Mouse (Mus musculus) ZHBTc4 (cell line): ENCODE measurements around the gene Crb2.

Experiments used
- DNase-seq: peaks from one replicate; pipeline ENCODE4 v3.0.0-alpha.2; 2011; ENCODE audit warnings: low read depth, low spot score

Crb2 gene

GRCm38 (mm10) chr2:37799137-37799536 is 23.1 kb downstream of the Crb2 start:
- DNase-seq = no peak

- DNase-seq = no peak
Measured at GRCm38 (mm10) chr2:37801687-37802086, 25.6 kb downstream of the Crb2 start.

GRCm38 (mm10) chr2:37802610-37803212 is 26.7 kb downstream of the Crb2 start:
- DNase-seq = peak; percentile 75

GRCm38 (mm10) chr2:37811682-37812081 is 35.6 kb downstream of the Crb2 start:
- DNase-seq = no peak

GRCm38 (mm10) chr2:37812401-37812800 is 36.4 kb downstream of the Crb2 start:
- DNase-seq = no peak

GRCm38 (mm10) chr2:37814820-37815361 is 38.8 kb downstream of the Crb2 start:
- no peak for DNase-seq

GRCm38 (mm10) chr2:37815676-37816075 is 39.6 kb downstream of the Crb2 start:
- peak; percentile 70 for DNase-seq

GRCm38 (mm10) chr2:37818761-37819525 is 42.9 kb downstream of the Crb2 start:
- DNase-seq = no peak

- DNase-seq = no peak
Measured at GRCm38 (mm10) chr2:37819526-37820152, 43.6 kb downstream of the Crb2 start.

GRCm38 (mm10) chr2:37822122-37822521 is 46.1 kb downstream of the Crb2 start:
- no peak for DNase-seq

- no peak for DNase-seq
Measured at GRCm38 (mm10) chr2:37823826-37824225, 47.8 kb downstream of the Crb2 start.

GRCm38 (mm10) chr2:37829758-37830275 is 53.8 kb downstream of the Crb2 start:
- DNase-seq = no peak

- DNase-seq = no peak
Measured at GRCm38 (mm10) chr2:37832253-37832652, 56.2 kb downstream of the Crb2 start.

GRCm38 (mm10) chr2:37836926-37837325 is 60.9 kb downstream of the Crb2 start:
- DNase-seq = no peak

GRCm38 (mm10) chr2:37837542-37837941 is 61.5 kb downstream of the Crb2 start:
- DNase-seq = no peak

GRCm38 (mm10) chr2:37838202-37838984 is 62.3 kb downstream of the Crb2 start:
- no peak for DNase-seq

- no peak for DNase-seq
Measured at GRCm38 (mm10) chr2:37839922-37840321, 63.9 kb downstream of the Crb2 start.

GRCm38 (mm10) chr2:37842151-37842569 is 66.1 kb downstream of the Crb2 start:
- DNase-seq = no peak

GRCm38 (mm10) chr2:37842719-37843118 is 66.7 kb downstream of the Crb2 start:
- DNase-seq = peak; percentile 21
